Mouse (Mus musculus) liver, postnatal 0 days (tissue): ENCODE data around the gene Egfem1. TPM values are rescaled to one million over a fixed set of nuclear protein-coding genes. Genes with fewer than 3 reads are reported as not detected.

Source experiments
- ATAC-seq: fragments of 200-750 bp; cut with Nextera tagmentation; 2 replicates; pipeline ENCODE4 v1.8.0; 2017; ENCODE audit warnings: mild to moderate bottlenecking, moderate library complexity
- DNase-seq: peaks from one replicate; pipeline ENCODE4 v3.0.0-alpha.2; 2016
- H3K27ac ChIP-seq: fragments of 300-500 bp; sonication (generic); 2 replicates; pipeline ENCODE4 v1.5.1; 2014; ENCODE audit warnings: antibody characterized with exemption, moderate library complexity, mild to moderate bottlenecking, low read depth
- H3K27me3 ChIP-seq: fragments of 300-500 bp; sonication (generic); 2 replicates; pipeline ENCODE4 v1.6.1; 2014; ENCODE audit warnings: low read length, control low read depth, mixed read lengths; ENCODE audit not compliant: insufficient read depth
- H3K36me3 ChIP-seq: fragments of 300-500 bp; sonication (generic); replicated peaks from 2 replicates; pipeline ENCODE4 v1.6.1; 2014; ENCODE audit warnings: mild to moderate bottlenecking, control low read depth, low read length, moderate library complexity, mixed read lengths; ENCODE audit not compliant: insufficient read depth
- H3K4me1 ChIP-seq: fragments of 300-500 bp; sonication (generic); 2 replicates; pipeline ENCODE4 v1.6.1; 2014; ENCODE audit warnings: antibody characterized with exemption, mild to moderate bottlenecking, control low read depth; ENCODE audit not compliant: insufficient read depth
- H3K4me2 ChIP-seq: fragments of 300-500 bp; sonication (generic); 2 replicates; pipeline ENCODE4 v1.6.1; 2014; ENCODE audit warnings: low read depth, mild to moderate bottlenecking, low read length, moderate library complexity, mixed read lengths
- H3K4me3 ChIP-seq: fragments of 300-500 bp; sonication (generic); 2 replicates; pipeline ENCODE4 v1.5.1; 2014; ENCODE audit warnings: low read depth, low read length
- H3K9ac ChIP-seq: fragments of 300-500 bp; sonication (generic); replicated peaks from 2 replicates; pipeline ENCODE4 v1.6.1; 2014; ENCODE audit warnings: mild to moderate bottlenecking, moderate library complexity
- H3K9me3 ChIP-seq: fragments of 300-500 bp; sonication (generic); 2 replicates; pipeline ENCODE4 v1.6.1; 2016; ENCODE audit warnings: mild to moderate bottlenecking, control low read depth, low read length, mixed read lengths
- CTCF ChIP-seq: sonication (generic); IDR thresholded peaks from 2 replicates; pipeline ENCODE4 v1.5.1; 2016; ENCODE audit warnings: antibody characterized with exemption, low read depth
- EP300 ChIP-seq: IDR thresholded peaks from 2 replicates; pipeline ENCODE4 v1.6.1; 2016; ENCODE audit warnings: antibody characterized with exemption, low read depth, mild to moderate bottlenecking
- WGBS: fragments of 180-500 bp; shearing (Covaris S2); extraction: QIAGEN DNeasy Blood & Tissue Kit; methylation state at CpG from one replicate; pipeline ENCODE4 v1.1.7; 2014; ENCODE audit not compliant: insufficient replicate concordance; 5-methylcytosine and 5-hydroxymethylcytosine counted together
- polyA plus RNA-seq: library from polyadenylated mRNA; unstranded; fragments of >200 nt; fragmentation: Nextera tagmentation; extraction: Ambion mirVana; gene quantifications from 2 replicates; pipeline ENCODE4 v1.2.1, GENCODE M21; 2015

Gene Egfem1
- polyA plus RNA-seq, 1 experiment from 2014 or later = 0.69 TPM

GRCm38 (mm10) chr3:29443024-29443423 is 361.2 kb downstream of the Egfem1 start:
- 76% methylated on average over 6 of the region's 6 CpGs for WGBS
- Histone ChIP-seq H3K4me3 (no peak overlapping the region), H3K9ac (no peak overlapping the region), H3K4me1 (no peaks in the 10 kb centered on the region), H3K27me3 (no peaks in the 10 kb centered on the region), H3K9me3 (no peaks in the 10 kb centered on the region), H3K4me2 (no peak overlapping the region), H3K36me3 (no peaks in the 10 kb centered on the region), H3K27ac (no peak overlapping the region)
- no peak for TF ChIP-seq CTCF
- no peak for TF ChIP-seq EP300
- DNase-seq (no peak), ATAC-seq (no peak)

- no peak overlapping the region for H3K9ac ChIP-seq
- no peaks in the 10 kb centered on the region for H3K36me3 ChIP-seq
- TF ChIP-seq CTCF (no peak), EP300 (no peak)
- H3K9me3 ChIP-seq = no peaks in the 10 kb centered on the region
- H3K4me3 ChIP-seq = no peak overlapping the region
- no peaks in the 10 kb centered on the region for H3K4me1 ChIP-seq
- ATAC-seq = no peak
- no peak overlapping the region for H3K4me2 ChIP-seq
- DNase-seq = no peak
- 66% methylated on average over 5 of the region's 5 CpGs for WGBS
- H3K27ac ChIP-seq = no peak overlapping the region
- no peaks in the 10 kb centered on the region for H3K27me3 ChIP-seq
These were observed 362.8 kb downstream of the Egfem1 start for GRCm38 (mm10) chr3:29444661-29445060.

- Histone ChIP-seq H3K27ac (no peak overlapping the region), H3K4me3 (no peak overlapping the region), H3K27me3 (no peaks in the 10 kb centered on the region), H3K36me3 (no peaks in the 10 kb centered on the region), H3K4me2 (no peak overlapping the region), H3K9me3 (no peaks in the 10 kb centered on the region), H3K4me1 (no peaks in the 10 kb centered on the region), H3K9ac (no peak overlapping the region)
- DNase-seq (no peak), ATAC-seq (no peak)
- TF ChIP-seq EP300 = no peak
- TF ChIP-seq CTCF = no peak
- 37% methylated on average over 3 of the region's 3 CpGs for WGBS
These were observed 364.3 kb downstream of the Egfem1 start for GRCm38 (mm10) chr3:29446081-29446480.

GRCm38 (mm10) chr3:29448829-29449406 is 367.1 kb downstream of the Egfem1 start:
- 74% methylated on average over 5 of the region's 5 CpGs for WGBS
- no peak overlapping the region for H3K9ac ChIP-seq
- H3K4me2 ChIP-seq = no peak overlapping the region
- no peak overlapping the region for H3K27ac ChIP-seq
- ATAC-seq (no peak), DNase-seq (no peak)
- H3K27me3 ChIP-seq = no peaks in the 10 kb centered on the region
- H3K4me3 ChIP-seq = no peak overlapping the region
- TF ChIP-seq EP300 = no peak
- no peak for TF ChIP-seq CTCF
- no peaks in the 10 kb centered on the region for H3K4me1 ChIP-seq
- no peaks in the 10 kb centered on the region for H3K36me3 ChIP-seq
- H3K9me3 ChIP-seq = no peaks in the 10 kb centered on the region

- no peak for TF ChIP-seq EP300
- no peak for TF ChIP-seq CTCF
These were observed 416.4 kb downstream of the Egfem1 start for GRCm38 (mm10) chr3:29498211-29498610.

GRCm38 (mm10) chr3:29499188-29499587 is 417.4 kb downstream of the Egfem1 start:
- H3K9ac ChIP-seq = no peak overlapping the region
- 82% methylated on average over 6 of the region's 6 CpGs for WGBS
- H3K9me3 ChIP-seq = no peaks in the 10 kb centered on the region

More at GRCm38 (mm10) chr3:29498211-29498610, 416.4 kb downstream of the Egfem1 start:
- H3K27ac ChIP-seq = no peak overlapping the region
- no peaks in the 10 kb centered on the region for H3K9me3 ChIP-seq
- H3K36me3 ChIP-seq = no peaks in the 10 kb centered on the region
- no peak for DNase-seq
- 66% methylated on average over 2 of the region's 2 CpGs for WGBS
- H3K4me1 ChIP-seq = no peaks in the 10 kb centered on the region
- H3K9ac ChIP-seq = no peak overlapping the region
- no peak overlapping the region for H3K4me2 ChIP-seq
- H3K27me3 ChIP-seq = no peaks in the 10 kb centered on the region
- ATAC-seq = no peak
- no peak overlapping the region for H3K4me3 ChIP-seq

More at GRCm38 (mm10) chr3:29499188-29499587, 417.4 kb downstream of the Egfem1 start:
- DNase-seq = no peak
- H3K27me3 ChIP-seq = no peaks in the 10 kb centered on the region
- H3K4me1 ChIP-seq = no peaks in the 10 kb centered on the region
- ATAC-seq = no peak
- H3K36me3 ChIP-seq = no peaks in the 10 kb centered on the region
- H3K4me2 ChIP-seq = no peak overlapping the region
- H3K4me3 ChIP-seq = no peak overlapping the region
- no peak overlapping the region for H3K27ac ChIP-seq
- TF ChIP-seq CTCF (no peak), EP300 (no peak)
